Mouse (Mus musculus) cerebellum, adult 2 months (tissue): Measurements from ENCODE around the gene Sema7a.

Experiments used
- CTCF ChIP-seq: fragments of 200-500 bp; IDR thresholded peaks from 2 replicates; pipeline ENCODE4 v1.5.1; 2011; ENCODE audit warnings: low read depth, mild to moderate bottlenecking, control low read depth, low read length, moderate library complexity, borderline replicate concordance; ENCODE audit not compliant: insufficient read depth
- POLR2A ChIP-seq: fragments of 200-500 bp; IDR thresholded peaks from 2 replicates; pipeline ENCODE4 v1.6.1; 2011; ENCODE audit warnings: low read length, control low read depth, borderline replicate concordance; ENCODE audit not compliant: insufficient read depth

DNA sequence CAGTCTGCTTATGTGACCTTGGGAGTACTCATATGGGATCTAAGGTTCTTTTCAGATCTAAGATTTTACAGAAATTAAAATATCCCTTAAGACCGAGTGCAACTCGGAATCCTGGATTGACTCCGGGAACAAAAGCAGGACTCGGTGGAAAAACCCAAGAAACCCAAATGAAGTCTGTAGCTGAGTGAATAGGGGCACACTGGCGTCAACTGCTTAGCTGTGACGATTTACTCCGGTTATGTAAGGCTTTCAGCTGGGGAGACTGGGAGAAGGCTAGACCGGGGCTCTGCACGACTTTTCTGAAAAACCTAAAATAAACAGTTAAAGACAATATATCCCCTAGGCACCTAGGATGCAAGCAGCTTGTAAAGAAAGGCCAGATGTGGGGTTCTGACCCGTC is 19.5 kb downstream of the Sema7a start:
- no peak for TF ChIP-seq CTCF
- no peak for TF ChIP-seq POLR2A
